Mouse (Mus musculus) midbrain, embryonic 13.5 days (tissue): ENCODE data around the gene Cd8a. TPM values are rescaled to one million over a fixed set of nuclear protein-coding genes. Genes with fewer than 3 reads are reported as not detected.

ENCODE experiments used
- ATAC-seq: fragments of 200-750 bp; cut with Nextera tagmentation; 2 replicates; pipeline ENCODE4 v1.8.0; 2017; ENCODE audit warnings: mild to moderate bottlenecking, moderate TSS enrichment, moderate library complexity
- H3K27ac ChIP-seq: fragments of 300-500 bp; sonication (generic); 2 replicates; pipeline ENCODE4 v1.5.1; 2015; ENCODE audit warnings: inconsistent platforms, mild to moderate bottlenecking, moderate library complexity
- H3K27me3 ChIP-seq: fragments of 300-500 bp; sonication (generic); 2 replicates; pipeline ENCODE4 v1.6.1; 2015; ENCODE audit warnings: mild to moderate bottlenecking, inconsistent platforms
- H3K36me3 ChIP-seq: fragments of 300-500 bp; sonication (generic); 2 replicates; pipeline ENCODE4 v1.6.1; 2015; ENCODE audit warnings: mild to moderate bottlenecking, inconsistent platforms
- H3K4me1 ChIP-seq: fragments of 300-500 bp; sonication (generic); replicated peaks from 2 replicates; pipeline ENCODE4 v1.6.1; 2015; ENCODE audit warnings: inconsistent platforms
- H3K4me2 ChIP-seq: fragments of 300-500 bp; sonication (generic); replicated peaks from 2 replicates; pipeline ENCODE4 v1.6.1; 2015; ENCODE audit warnings: moderate library complexity, mild to moderate bottlenecking, inconsistent platforms
- H3K4me3 ChIP-seq: fragments of 300-500 bp; sonication (generic); replicated peaks from 2 replicates; pipeline ENCODE4 v1.5.1; 2015; ENCODE audit warnings: mild to moderate bottlenecking, inconsistent platforms
- H3K9ac ChIP-seq: fragments of 300-500 bp; sonication (generic); replicated peaks from 2 replicates; pipeline ENCODE4 v1.6.1; 2015; ENCODE audit warnings: mild to moderate bottlenecking, inconsistent platforms
- H3K9me3 ChIP-seq: fragments of 300-500 bp; sonication (generic); 2 replicates; pipeline ENCODE4 v1.6.1; 2016; ENCODE audit warnings: mild to moderate bottlenecking, inconsistent platforms
- WGBS: fragments of 180-500 bp; shearing (Covaris S2); methylation state at CpG from one replicate; pipeline ENCODE4 v1.1.7; 2015; 5-methylcytosine and 5-hydroxymethylcytosine counted together
- polyA plus RNA-seq: library from polyadenylated mRNA; unstranded; fragments of >200 nt; fragmentation: Nextera tagmentation; extraction: Ambion mirVana; gene quantifications from 2 replicates; pipeline ENCODE4 v1.2.1, GENCODE M21; 2015

The Cd8a gene
- polyA plus RNA-seq, 1 experiment from 2014 or later: not detected

GRCm38 (mm10) chr6:71423116-71423515 is 49.9 kb downstream of the Cd8a start:
- peaks cover 24% of the 10 kb centered on the region for H3K36me3 ChIP-seq
- no peaks in the 10 kb centered on the region for H3K4me1 ChIP-seq
- H3K4me2 ChIP-seq: no peak overlapping the region
- no peak for ATAC-seq
- 89% methylated on average over 3 of the region's 3 CpGs for WGBS
- H3K9me3 ChIP-seq: no peaks in the 10 kb centered on the region
- H3K9ac ChIP-seq: no peak overlapping the region
- H3K4me3 ChIP-seq: no peak overlapping the region
- H3K27ac ChIP-seq: no peak overlapping the region
- no peaks in the 10 kb centered on the region for H3K27me3 ChIP-seq

- Histone ChIP-seq H3K4me1 (no peaks in the 10 kb centered on the region), H3K9ac (no peak overlapping the region), H3K4me3 (no peak overlapping the region), H3K27me3 (no peaks in the 10 kb centered on the region), H3K4me2 (no peak overlapping the region), H3K9me3 (no peaks in the 10 kb centered on the region), H3K36me3 (peaks cover 22% of the 10 kb centered on the region), H3K27ac (no peak overlapping the region)
- no peak for ATAC-seq
- 97% methylated on average over 6 of the region's 6 CpGs for WGBS
Observed at GRCm38 (mm10) chr6:71425681-71426080, 52.5 kb downstream of the Cd8a start.

- Histone ChIP-seq H3K9me3 (no peaks in the 10 kb centered on the region), H3K36me3 (peaks cover 22% of the 10 kb centered on the region), H3K4me1 (no peaks in the 10 kb centered on the region), H3K27ac (no peak overlapping the region), H3K4me2 (no peak overlapping the region), H3K9ac (no peak overlapping the region), H3K27me3 (no peaks in the 10 kb centered on the region), H3K4me3 (no peak overlapping the region)
- no peak for ATAC-seq
- 92% methylated on average over 4 of the region's 4 CpGs for WGBS
Observed at GRCm38 (mm10) chr6:71427996-71428725, 54.9 kb downstream of the Cd8a start.

Other genes starting within 250 kb of the Cd8a start
- 3.7 and 3.9 TPM in 2 replicates for gene Thnsl2, start 229.0 kb upstream of the Cd8a start, polyA plus RNA-seq
- 1.9 TPM in 1 of 2 replicates, not detected in the other for gene Fabp1, start 173.6 kb upstream of the Cd8a start, polyA plus RNA-seq
- gene Krcc1, start 101.8 kb upstream of the Cd8a start, polyA plus RNA-seq: 21.0 and 25.1 TPM in 2 replicates
- gene Smyd1, start 51.2 kb upstream of the Cd8a start, polyA plus RNA-seq: 0.21 TPM in 1 of 2 replicates, not detected in the other
- not detected in 2 replicates for gene Cd8b1, start 50.6 kb upstream of the Cd8a start, polyA plus RNA-seq
- 7.0 and 8.0 TPM in 2 replicates for gene Rmnd5a, start 67.2 kb downstream of the Cd8a start, polyA plus RNA-seq
- gene Rnf103, start 120.5 kb downstream of the Cd8a start, polyA plus RNA-seq: 18.6 and 22.3 TPM in 2 replicates
- gene Chmp3, start 170.4 kb downstream of the Cd8a start, polyA plus RNA-seq: 49.5 and 52.9 TPM in 2 replicates